In genomic region chr2:154227830-154228229, GRCm38 (mm10) we compare ENCODE assay signal across 30 mouse cellular contexts. TPM values are rescaled to one million over a fixed set of nuclear protein-coding genes. Genes with fewer than 3 reads are reported as not detected.
"Had no signal": no experiment of that assay in that cellular context is flagged by ENCODE, and none has a peak within 500 bp of the region (broad histone marks: within the 10 kb centered on the region; RNA-seq: fewer than 3 reads in every experiment).

No protein-coding gene starts in this region.

- ATAC-seq: midbrain, embryonic 15.5 days had no signal

- H3K27ac ChIP-seq: kidney, postnatal 0 days; left cerebral cortex, adult 2 months; liver, embryonic 13.5 days; macrophage; midbrain, embryonic 12.5 days; midbrain, embryonic 15.5 days; neural tube, embryonic 12.5 days; neural tube, embryonic 15.5 days; stomach, embryonic 15.5 days had no signal

- H3K27me3 ChIP-seq: liver, embryonic 13.5 days; midbrain, embryonic 12.5 days; midbrain, embryonic 15.5 days; neural tube, embryonic 12.5 days; neural tube, embryonic 15.5 days; stomach, embryonic 15.5 days had no signal

- H3K4me2 ChIP-seq: liver, embryonic 13.5 days; midbrain, embryonic 12.5 days; midbrain, embryonic 15.5 days; neural tube, embryonic 12.5 days; neural tube, embryonic 15.5 days; stomach, embryonic 15.5 days had no signal

- H3K36me3 ChIP-seq: liver, embryonic 13.5 days; midbrain, embryonic 12.5 days; midbrain, embryonic 15.5 days; neural tube, embryonic 12.5 days; neural tube, embryonic 15.5 days; stomach, embryonic 15.5 days had no signal

- H3K9ac ChIP-seq: liver, embryonic 13.5 days; midbrain, embryonic 12.5 days; midbrain, embryonic 15.5 days; neural tube, embryonic 12.5 days; neural tube, embryonic 15.5 days; stomach, embryonic 15.5 days had no signal

- DNase-seq: kidney, postnatal 36 days; layer of hippocampus, postnatal 36 days; liver, embryonic 13.5 days; lung, adult 2 months; lung, postnatal 14 days; right cerebral cortex, adult 18-20 months; right cerebral cortex, postnatal 14 days; spleen, adult 18-20 months; thymus, adult 18-20 months; thymus, postnatal 14 days; thymus, postnatal 4 days had no signal

- H3K4me1 ChIP-seq: liver, embryonic 13.5 days had no signal

- H3K4me3 ChIP-seq: left cerebral cortex, adult 2 months; liver, embryonic 13.5 days; midbrain, embryonic 12.5 days; midbrain, embryonic 15.5 days; neural tube, embryonic 12.5 days; neural tube, embryonic 15.5 days; stomach, embryonic 15.5 days had no signal

- H3K9me3 ChIP-seq: liver, embryonic 13.5 days; midbrain, embryonic 12.5 days; midbrain, embryonic 15.5 days; neural tube, embryonic 12.5 days; neural tube, embryonic 15.5 days; stomach, embryonic 15.5 days had no signal

RNA-seq across cellular contexts. Expression of gene Bpifb5, which starts 4.3 kb away (rescaled TPM):
- total RNA-seq: layer of hippocampus, adult 8-10 months; layer of hippocampus, postnatal 36 days; left cerebral cortex, adult 2 months; left cerebral cortex, postnatal 36 days; liver, adult 2 months; megakaryocyte, adult 5-6 weeks had no signal
- polyA plus RNA-seq: liver, adult 2 months; liver, embryonic 13.5 days; liver, embryonic 16.5 days; macrophage; midbrain, embryonic 12.5 days; neural tube, embryonic 12.5 days had no signal

RNA-seq across cellular contexts. Expression of gene Bpifb9a, which starts 29.8 kb away (rescaled TPM):
- total RNA-seq: layer of hippocampus, postnatal 10 days; layer of hippocampus, postnatal 36 days; left cerebral cortex, adult 2 months; left cerebral cortex, postnatal 10 days; left cerebral cortex, postnatal 36 days; liver, adult 2 months; megakaryocyte, adult 5-6 weeks had no signal
- polyA plus RNA-seq: kidney, postnatal 0 days; limb, embryonic 11.5 days; limb, embryonic 14.5 days; liver, adult 2 months; liver, embryonic 13.5 days; liver, embryonic 16.5 days; lung, adult 2 months; lung, embryonic 16.5 days; macrophage; midbrain, embryonic 12.5 days; midbrain, embryonic 15.5 days; neural tube, embryonic 12.5 days; neural tube, embryonic 15.5 days; stomach, embryonic 15.5 days; testis, adult 2 months had no signal

RNA-seq across cellular contexts. Expression of gene Bpifb1, which starts 37.2 kb away (rescaled TPM):
- total RNA-seq: liver, adult 2 months; megakaryocyte, adult 5-6 weeks had no signal
- polyA plus RNA-seq: limb, embryonic 11.5 days; liver, adult 2 months; macrophage; midbrain, embryonic 12.5 days; neural tube, embryonic 12.5 days; neural tube, embryonic 15.5 days had no signal
